Mouse (Mus musculus) ES-E14 (cell line): Measurements from ENCODE around the gene Kap.

Experiments used
- CHD2 ChIP-seq: IDR thresholded peaks from 2 replicates; pipeline ENCODE4 v1.6.1; 2014; ENCODE audit warnings: mild to moderate bottlenecking, low read depth, low read length, inconsistent platforms
- MAFK ChIP-seq: IDR thresholded peaks from 2 replicates; pipeline ENCODE4 v1.6.1; 2014; ENCODE audit warnings: mild to moderate bottlenecking, low read depth, low read length, inconsistent platforms; ENCODE audit not compliant: insufficient read depth
- ZC3H11A ChIP-seq: IDR thresholded peaks from 2 replicates; pipeline ENCODE4 v1.6.1; 2012; ENCODE audit warnings: low read depth, mild to moderate bottlenecking, inconsistent platforms, low read length, borderline replicate concordance

DNA sequence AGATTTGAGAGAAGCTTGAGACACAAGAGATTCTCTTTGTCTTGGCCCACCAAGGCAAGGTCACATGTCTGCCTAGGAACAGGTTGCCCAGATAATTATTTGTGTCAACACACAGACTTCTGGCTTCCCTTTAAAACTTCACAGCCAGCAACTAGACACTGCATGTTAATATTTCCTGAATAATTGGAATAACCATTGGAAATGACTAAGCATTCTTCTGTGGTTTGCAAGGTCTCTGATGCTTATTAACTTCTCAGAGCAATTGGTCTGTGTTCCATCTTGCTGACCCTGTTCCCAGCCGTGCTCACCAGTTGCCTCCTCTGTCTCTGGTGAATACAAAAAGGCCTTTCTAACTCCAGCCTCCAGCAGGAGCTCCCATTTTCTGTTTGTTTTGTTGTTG, 17.6 kb upstream of the Kap start:
- no peak for TF ChIP-seq CHD2
- TF ChIP-seq ZC3H11A: no peak
- TF ChIP-seq MAFK: no peak
